Mouse (Mus musculus): ENCODE measurements around the gene Mroh2a.

Mroh2a gene

GRCm38 (mm10) chr1:88226670-88227379 is at the start of gene Mroh2a:
Gene Mroh2a (plus strand): TSS chr1:88226986.
- no peak for DNase-seq (ENCODE audit: low read depth)

GRCm38 (mm10) chr1:88179657-88180056 is 47.1 kb upstream of the Mroh2a start:
- no peak for DNase-seq (ENCODE audit: low read depth)

DNA sequence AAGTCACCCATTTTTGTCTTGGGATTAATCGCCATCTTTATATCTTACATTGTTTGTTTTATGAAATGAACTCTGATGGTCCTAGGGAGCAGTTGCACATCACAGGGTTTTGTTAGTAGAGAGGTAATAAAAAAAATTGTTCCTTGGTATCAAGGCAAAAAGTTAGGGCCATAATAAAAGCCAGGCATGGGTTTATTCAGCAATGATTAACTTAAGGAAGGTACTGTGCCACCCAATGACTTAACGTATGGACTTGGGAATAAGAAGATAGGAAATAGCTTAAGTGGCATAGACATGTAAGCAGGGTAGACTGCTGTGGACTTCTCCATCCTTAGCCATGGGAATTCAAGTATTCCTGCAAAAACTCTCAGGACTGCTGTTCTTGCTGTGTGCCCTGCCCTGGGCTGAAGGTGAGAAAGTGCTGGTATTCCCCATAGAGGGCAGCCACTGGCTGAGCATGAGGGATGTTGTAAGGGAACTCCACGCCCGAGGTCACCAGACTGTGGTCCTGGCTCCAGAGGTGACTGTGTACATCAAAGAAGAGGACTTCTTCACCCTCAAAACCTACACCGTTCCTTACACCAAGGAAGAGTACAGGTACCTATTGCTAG is 40.4 kb upstream of the Mroh2a start:
- DNase-seq (ENCODE audit: low read depth) = no peak

DNA sequence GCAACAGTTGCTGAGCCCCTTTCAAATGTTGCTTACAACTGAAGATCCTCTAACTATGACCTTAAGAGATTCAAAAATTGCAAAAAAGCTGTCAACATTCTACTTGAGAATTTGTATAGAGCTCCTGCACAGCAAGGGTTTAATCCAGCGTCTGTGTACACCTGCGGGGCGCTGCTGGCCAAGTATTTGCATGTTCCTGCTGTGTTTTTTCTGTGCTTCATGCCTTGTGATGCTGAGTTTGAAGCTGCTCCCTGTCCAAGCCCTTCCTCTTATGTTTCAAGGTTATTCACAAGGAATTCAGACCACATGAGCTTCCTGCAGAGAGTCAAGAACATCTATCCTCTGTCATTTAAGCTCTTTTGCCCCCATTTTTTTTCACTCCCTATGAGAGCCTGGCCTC is 34.6 kb upstream of the Mroh2a start:
- DNase-seq (ENCODE audit: low read depth) = no peak

DNA sequence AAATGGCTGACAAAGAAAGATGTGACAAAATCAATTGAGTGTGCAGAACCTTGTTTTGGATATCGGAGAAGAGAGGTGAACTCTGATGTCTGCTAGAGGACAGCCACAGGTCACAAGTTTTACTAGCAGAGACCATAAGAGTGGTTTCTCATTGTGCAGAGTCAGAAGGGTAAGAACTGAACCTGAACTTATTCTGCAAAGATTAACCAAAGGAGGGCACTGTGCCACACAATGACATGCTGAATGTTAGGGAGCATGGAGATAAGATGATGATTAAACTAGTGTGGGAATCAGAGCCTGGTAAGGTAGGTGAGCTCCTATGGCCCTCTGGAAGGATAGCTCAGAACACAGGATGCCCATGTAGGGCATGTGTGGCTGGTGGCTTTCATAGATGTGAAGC is 31.1 kb upstream of the Mroh2a start:
- DNase-seq (ENCODE audit: low read depth) = no peak

GRCm38 (mm10) chr1:88197443-88197842 is 29.3 kb upstream of the Mroh2a start:
- no peak for DNase-seq (ENCODE audit: low read depth)

DNA sequence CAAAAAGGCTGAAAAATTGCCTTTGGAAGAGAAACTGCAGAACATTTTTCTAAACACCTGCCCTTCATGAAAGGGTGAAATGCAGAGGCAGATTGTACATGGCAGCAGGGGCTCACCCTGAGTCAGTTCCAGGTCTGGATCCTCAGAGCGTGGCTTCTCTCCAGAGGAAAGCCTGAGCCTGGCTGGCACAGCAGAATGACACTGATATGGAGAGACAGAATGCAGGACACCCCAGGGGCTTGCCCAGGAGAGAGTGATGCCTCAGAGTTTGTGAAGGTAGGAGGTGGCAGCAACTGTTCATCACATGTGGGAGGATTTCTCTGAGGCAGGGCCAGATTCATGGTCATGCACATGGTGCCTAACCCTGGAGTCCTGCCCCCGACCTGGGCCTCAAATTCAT is 26.8 kb upstream of the Mroh2a start:
- no peak for DNase-seq (ENCODE audit: low read depth)

GRCm38 (mm10) chr1:88200456-88200855 is 26.3 kb upstream of the Mroh2a start, which contains the start of gene Ugt1a2:
Gene Ugt1a2 (plus strand): TSS chr1:88200601.
- no peak for DNase-seq (ENCODE audit: low read depth)

DNA sequence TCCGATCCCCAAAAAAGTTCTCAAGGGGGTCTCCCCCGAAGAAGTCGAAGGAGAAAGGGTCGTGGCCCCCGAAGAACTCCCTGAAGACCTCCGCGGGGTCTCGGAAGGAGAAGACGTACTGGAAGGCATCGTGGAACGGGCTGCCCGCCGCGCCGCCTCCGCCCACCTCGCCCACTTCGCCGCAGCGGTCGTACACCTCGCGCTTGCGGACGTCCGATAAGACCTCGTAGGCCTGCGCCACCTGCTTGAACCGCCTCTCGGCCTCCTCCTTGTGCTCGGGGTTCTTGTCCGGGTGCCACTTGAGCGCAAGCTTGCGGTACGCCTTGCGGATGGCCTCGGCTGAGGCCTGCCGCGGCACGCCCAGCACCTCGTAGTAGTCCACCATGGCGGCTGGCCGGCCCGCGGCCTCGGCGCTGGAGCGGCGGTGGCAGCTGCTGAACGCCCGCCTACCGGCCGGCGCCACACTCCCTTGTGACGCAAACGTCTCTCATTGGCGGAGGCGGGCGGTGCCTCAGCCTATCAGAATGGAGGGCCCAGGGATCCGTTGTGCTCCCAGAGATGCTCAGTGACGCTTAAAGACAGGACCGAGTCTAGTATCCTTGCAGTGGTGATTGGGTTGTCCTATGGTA is 21.4 kb upstream of the Mroh2a start, which contains the start of gene Dnajb3:
Gene Dnajb3 (minus strand): TSS at position 489 of the 629 bp plus-strand sequence.
- DNase-seq (ENCODE audit: low read depth) = peak; percentile 64

DNA sequence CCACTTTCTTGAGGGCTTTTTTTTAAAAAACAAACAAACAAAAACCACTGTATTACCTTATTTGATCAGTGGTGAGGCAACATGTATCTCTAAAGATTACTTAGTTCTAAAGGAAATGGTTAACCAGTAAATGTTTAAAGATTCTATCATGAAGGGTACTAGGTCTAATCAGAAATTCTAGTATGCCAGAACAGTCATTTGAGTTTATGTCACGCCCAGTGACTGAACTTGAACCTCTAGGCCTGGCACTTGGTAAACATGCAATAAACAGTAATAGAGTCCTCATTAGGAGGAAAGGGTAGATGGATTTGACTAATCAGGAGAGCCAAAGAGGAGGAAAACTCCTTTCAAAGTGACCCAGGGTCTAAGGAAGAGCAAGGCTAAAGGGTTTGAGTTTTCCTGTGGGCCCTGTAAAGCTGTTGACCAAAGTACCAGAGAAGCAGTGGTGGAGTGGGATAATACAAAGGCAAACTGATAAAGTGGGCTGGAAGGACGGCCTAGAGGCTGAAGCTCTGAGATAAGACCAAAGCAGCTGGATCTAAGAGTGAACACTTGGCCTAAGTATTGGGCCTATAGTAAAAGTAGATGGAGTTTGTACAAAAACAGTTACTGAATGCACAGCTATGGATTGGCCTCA is 19.8 kb upstream of the Mroh2a start:
- no peak for DNase-seq (ENCODE audit: low read depth)

DNA sequence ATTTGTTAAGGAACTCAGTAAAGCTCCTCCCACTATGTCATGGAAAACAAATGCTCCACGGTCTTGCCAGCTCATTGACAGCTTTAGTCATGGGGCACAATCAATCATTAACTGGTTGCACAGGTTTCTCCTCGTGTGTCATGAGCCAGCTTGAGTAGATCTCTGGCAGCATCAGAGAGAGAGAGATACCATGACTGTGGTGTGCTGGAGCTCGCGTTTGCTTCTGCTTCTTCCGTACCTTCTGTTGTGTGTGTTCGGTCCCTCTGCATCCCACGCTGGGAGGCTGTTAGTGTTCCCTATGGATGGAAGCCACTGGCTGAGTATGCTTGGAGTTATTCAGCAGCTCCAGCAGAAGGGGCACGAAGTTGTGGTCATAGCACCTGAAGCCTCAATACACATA is 15.0 kb upstream of the Mroh2a start, which contains the start of gene Ugt1a1:
Gene Ugt1a1 (plus strand): TSS at position 148 of the 400 bp plus-strand sequence.
- peak; percentile 8 for DNase-seq (ENCODE audit: low read depth)

DNA sequence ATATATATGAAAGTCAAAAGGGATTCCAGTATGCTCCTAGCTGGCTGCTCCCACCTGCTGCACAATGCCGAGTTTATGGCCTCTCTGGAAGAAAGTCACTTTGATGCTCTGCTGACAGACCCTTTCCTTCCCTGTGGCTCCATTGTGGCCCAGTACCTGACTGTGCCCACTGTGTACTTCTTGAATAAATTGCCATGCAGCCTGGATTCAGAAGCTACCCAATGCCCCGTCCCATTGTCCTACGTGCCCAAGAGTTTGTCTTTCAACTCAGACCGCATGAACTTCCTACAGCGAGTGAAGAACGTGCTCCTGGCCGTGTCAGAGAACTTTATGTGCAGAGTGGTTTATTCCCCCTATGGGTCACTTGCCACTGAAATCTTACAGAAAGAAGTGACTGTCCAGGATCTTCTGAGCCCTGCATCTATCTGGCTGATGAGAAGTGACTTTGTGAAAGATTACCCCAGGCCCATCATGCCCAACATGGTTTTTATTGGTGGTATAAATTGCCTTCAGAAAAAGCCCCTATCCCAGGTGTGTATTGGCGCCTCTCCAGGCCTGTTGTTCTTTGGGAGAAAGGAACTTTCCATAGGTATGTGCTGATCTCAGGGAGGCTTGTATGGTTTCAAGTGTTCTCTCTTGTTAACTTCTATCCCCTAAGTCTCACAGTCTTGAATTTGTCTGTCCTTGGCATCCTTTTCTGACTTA is 14.3 kb upstream of the Mroh2a start:
- DNase-seq (ENCODE audit: low read depth) = peak; percentile 8

DNA sequence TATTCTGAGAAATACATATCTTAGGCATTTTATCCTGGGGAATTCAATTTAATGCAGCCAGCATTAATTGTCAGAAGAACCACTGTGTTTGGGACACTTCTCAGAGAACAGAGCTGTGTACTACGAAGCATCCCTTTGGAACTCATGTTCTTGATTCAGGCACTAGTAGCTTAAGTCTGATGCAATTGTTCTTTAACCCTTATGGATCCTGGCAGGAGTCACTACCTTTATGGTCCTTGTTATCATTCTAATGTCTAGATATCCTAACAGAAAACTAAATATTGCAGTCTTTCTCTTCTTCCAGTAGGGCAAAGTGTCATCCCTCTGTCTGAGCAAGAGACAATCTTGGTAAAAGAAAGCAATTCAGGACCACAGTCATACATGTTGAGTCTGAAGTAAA is 13.7 kb upstream of the Mroh2a start:
- peak; percentile 8 for DNase-seq (ENCODE audit: low read depth)

- DNase-seq (ENCODE audit: low read depth) = peak; percentile 14
Measured at GRCm38 (mm10) chr1:88213766-88214461, 12.9 kb upstream of the Mroh2a start.

DNA sequence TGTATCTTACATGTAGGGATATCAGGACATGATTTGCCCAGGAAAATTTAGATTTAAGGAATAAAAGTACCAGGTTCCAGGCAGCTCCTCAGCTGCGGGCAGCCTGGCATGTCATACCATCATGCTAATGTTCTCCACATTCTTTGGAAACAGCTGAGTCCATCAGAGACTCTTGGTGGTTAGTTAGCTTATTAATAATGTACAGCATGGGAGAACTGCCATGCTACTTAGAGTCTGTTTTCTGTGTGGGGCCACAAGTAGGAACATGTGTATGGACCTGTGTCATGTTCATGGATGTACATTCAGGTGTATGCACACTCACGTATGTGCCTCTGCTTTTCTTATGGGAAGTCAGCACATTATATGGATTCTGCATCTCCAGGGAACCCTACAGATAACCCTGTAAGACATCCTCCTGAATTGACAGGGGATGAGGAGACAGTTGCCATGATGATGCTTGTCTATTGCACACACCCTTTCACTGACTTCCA is 12.3 kb upstream of the Mroh2a start:
- DNase-seq (ENCODE audit: low read depth) = peak; percentile 7

DNA sequence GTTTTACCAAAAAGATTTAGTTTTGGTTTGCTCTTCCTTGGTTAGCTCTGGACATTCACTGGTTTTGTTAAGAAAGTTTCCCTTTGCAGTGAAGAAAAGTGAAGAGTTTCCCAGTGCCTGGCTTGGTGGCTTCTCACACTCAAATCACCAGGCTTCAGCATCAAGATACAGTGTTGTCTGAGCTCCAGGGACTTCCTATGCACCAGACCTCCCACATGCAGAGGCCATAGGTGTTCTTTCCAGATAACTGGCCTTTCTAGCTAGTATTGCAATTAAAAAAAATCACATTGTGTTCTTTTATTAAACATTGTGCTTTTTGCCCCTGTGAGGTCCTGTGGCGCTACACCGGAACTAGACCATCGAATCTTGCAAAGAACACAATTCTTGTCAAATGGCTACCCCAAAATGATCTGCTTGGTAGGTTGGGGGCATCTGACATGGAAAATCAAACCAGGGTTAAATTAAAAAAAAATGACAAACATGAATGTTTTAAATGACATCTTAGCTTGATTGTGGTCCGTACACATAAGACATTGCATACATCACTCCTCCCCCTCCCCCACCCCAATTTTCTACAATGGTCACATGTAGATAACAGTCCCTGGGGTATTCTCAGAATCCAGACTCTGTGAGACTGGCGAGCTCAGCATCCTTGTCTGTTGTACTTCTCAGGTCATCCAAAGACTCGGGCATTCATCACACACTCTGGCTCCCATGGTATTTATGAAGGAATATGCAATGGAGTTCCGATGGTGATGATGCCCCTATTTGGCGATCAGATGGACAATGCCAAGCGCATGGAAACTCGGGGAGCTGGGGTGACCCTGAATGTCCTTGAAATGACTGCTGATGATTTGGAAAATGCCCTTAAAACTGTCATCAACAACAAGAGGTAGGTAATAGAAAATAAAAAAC is 11.1 kb upstream of the Mroh2a start:
- peak; percentile 10 for DNase-seq (ENCODE audit: low read depth)

- peak; percentile 5 for DNase-seq (ENCODE audit: low read depth)
Measured at GRCm38 (mm10) chr1:88216551-88216950, 10.2 kb upstream of the Mroh2a start.

GRCm38 (mm10) chr1:88217144-88217543 is 9.6 kb upstream of the Mroh2a start:
- DNase-seq (ENCODE audit: low read depth) = peak; percentile 23

GRCm38 (mm10) chr1:88217576-88217975 is 9.2 kb upstream of the Mroh2a start:
- DNase-seq (ENCODE audit: low read depth) = no peak

GRCm38 (mm10) chr1:88218051-88218450 is 8.7 kb upstream of the Mroh2a start:
- peak; percentile 6 for DNase-seq (ENCODE audit: low read depth)

Data from induced T-regulatory cell, adult 2 months (primary cell).